Comparison of ENCODE assay signal across 12 mouse cellular contexts in the genomic region with DNA sequence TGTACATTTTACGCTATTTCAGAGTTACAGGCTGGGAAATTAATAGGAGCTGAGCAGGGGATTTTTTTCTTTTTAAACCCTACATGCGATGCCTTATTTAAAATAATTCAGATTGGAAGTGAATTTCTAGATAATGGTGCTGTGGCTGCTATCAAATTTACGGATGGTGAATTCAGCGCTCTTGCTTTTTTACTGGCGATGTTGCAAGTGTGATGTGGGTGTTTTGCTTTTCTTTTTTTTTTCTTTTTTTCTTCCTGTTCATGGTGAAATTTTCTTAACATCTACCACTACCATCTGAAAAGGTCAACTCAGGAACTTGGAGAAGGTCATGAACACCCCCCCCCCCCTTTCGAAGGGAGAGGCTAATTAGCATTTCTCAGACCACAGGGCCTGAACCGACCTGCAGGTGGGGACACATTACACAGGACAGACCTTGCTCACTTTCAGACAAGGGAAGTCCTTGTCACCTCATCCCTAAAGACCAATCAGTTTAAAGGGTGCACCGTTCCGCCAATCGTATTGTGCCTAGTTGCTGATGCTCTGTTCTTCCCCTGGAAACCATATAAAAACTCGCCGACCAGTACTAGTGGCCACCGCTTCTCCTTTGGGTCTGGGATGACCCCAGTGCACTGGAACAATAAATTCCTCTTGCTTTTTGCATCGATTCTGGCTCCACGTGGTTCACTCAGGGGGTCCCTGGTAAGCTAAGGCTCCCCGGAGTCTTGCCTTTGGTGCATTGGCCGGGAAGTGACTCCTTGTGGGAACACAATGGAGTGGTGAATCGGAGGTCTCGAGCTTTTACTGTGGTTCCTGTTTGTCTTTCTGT.
A peak's percentile ranks its signal among the peaks of the same experiment; 100 is the strongest.
DNase-seq lines count a peak whose midpoint lies in the region; ATAC-seq and TF ChIP-seq lines count a peak whose summit lies in the region.
"Had no signal": no experiment of that assay in that cellular context is flagged by ENCODE, and none has a peak within 500 bp of the region (broad histone marks: within the 10 kb centered on the region; RNA-seq: fewer than 3 reads in every experiment).

No protein-coding gene starts in this region.

- H3K27ac ChIP-seq in lung, postnatal 0 days (ENCODE audit: low read length): no peak overlapping the region
- H3K27ac ChIP-seq in limb, embryonic 13.5 days: no peak overlapping the region
- H3K27ac ChIP-seq in intestine, embryonic 16.5 days (ENCODE audit: low read length): no peak overlapping the region
- H3K27ac ChIP-seq: liver, embryonic 12.5 days had no signal

- H3K27me3 ChIP-seq in lung, postnatal 0 days (replicated peaks; ENCODE audit: insufficient read depth, low read length): no peaks in the 10 kb centered on the region
- no peaks in the 10 kb centered on the region for H3K27me3 ChIP-seq in limb, embryonic 13.5 days
- no peaks in the 10 kb centered on the region for H3K27me3 ChIP-seq in intestine, embryonic 16.5 days (replicated peaks; ENCODE audit: control insufficient read depth, insufficient read depth, low read length)

- H3K9ac ChIP-seq in lung, postnatal 0 days (replicated peaks; ENCODE audit: low read depth): no peak overlapping the region
- no peak overlapping the region for H3K9ac ChIP-seq in limb, embryonic 13.5 days
- no peak overlapping the region for H3K9ac ChIP-seq in intestine, embryonic 16.5 days (ENCODE audit: low read depth, low read length)
- H3K9ac ChIP-seq: liver, embryonic 12.5 days had no signal

- DNase-seq in embryo, embryonic 10 days (ENCODE audit: low spot score): peak; percentile 14
- DNase-seq in embryo, embryonic 9.5 days (ENCODE audit: extremely low spot score): no peak
- no peak for DNase-seq in lung, postnatal 0 days (ENCODE audit: low spot score)
- DNase-seq in lung, postnatal 4 days: no peak
- no peak for DNase-seq in adrenal gland, postnatal 14 days
- DNase-seq: kidney, adult 2 months; right cerebral cortex, adult 18-20 months had no signal

- no peak for TF ChIP-seq EP300 in lung, postnatal 0 days (IDR thresholded peaks at IDR 0.05)

- WGBS in lung, postnatal 0 days: 59% methylated on average over 19 of the region's 19 CpGs
- 50% methylated on average over 19 of the region's 19 CpGs for WGBS in limb, embryonic 13.5 days
- 52% methylated on average over 19 of the region's 19 CpGs for WGBS in intestine, embryonic 16.5 days

- ATAC-seq in lung, postnatal 0 days: no peak
- ATAC-seq in limb, embryonic 13.5 days (ENCODE audit: low FRiP score, low read depth): no peak
- no peak for ATAC-seq in erythroblast, adult 5-6 weeks (replicated peaks; ENCODE audit: low FRiP score, poor library complexity, severe bottlenecking)
- no peak for ATAC-seq in intestine, embryonic 16.5 days
- ATAC-seq: activated CD4-positive, CD25-positive, alpha-beta regulatory T cell, adult 4 months; liver, embryonic 12.5 days had no signal

- no peaks in the 10 kb centered on the region for H3K36me3 ChIP-seq in lung, postnatal 0 days (ENCODE audit: insufficient read depth, low read length)
- H3K36me3 ChIP-seq in limb, embryonic 13.5 days: no peaks in the 10 kb centered on the region
- no peaks in the 10 kb centered on the region for H3K36me3 ChIP-seq in intestine, embryonic 16.5 days (ENCODE audit: control insufficient read depth, insufficient read depth, low read length)
- H3K36me3 ChIP-seq: liver, embryonic 12.5 days had no signal

- peak overlapping the region; percentile 25; the same call in 1 of the 2 replicates for H3K4me2 ChIP-seq in lung, postnatal 0 days (replicated peaks; ENCODE audit: low read depth, low read length)
- H3K4me2 ChIP-seq in limb, embryonic 13.5 days (replicated peaks): peak overlapping the region; percentile 42
- H3K4me2 ChIP-seq in intestine, embryonic 16.5 days (ENCODE audit: low read depth, low read length): no peak overlapping the region
- H3K4me2 ChIP-seq: liver, embryonic 12.5 days had no signal

- TF ChIP-seq CTCF in lung, postnatal 0 days (IDR thresholded peaks at IDR 0.05): no peak

- no peak overlapping the region for H3K4me3 ChIP-seq in lung, postnatal 0 days (ENCODE audit: low read depth, low read length)
- no peak overlapping the region for H3K4me3 ChIP-seq in limb, embryonic 13.5 days
- H3K4me3 ChIP-seq in intestine, embryonic 16.5 days (ENCODE audit: low read length): no peak overlapping the region
- H3K4me3 ChIP-seq: liver, embryonic 12.5 days had no signal

- no peaks in the 10 kb centered on the region for H3K9me3 ChIP-seq in lung, postnatal 0 days (ENCODE audit: low read length)
- peaks cover 8% of the 10 kb centered on the region for H3K9me3 ChIP-seq in limb, embryonic 13.5 days
- no peaks in the 10 kb centered on the region; the same call in 1 of the 2 replicates for H3K9me3 ChIP-seq in intestine, embryonic 16.5 days (ENCODE audit: control insufficient read depth, low read length)
- H3K9me3 ChIP-seq: liver, embryonic 12.5 days had no signal

- H3K4me1 ChIP-seq in lung, postnatal 0 days (ENCODE audit: insufficient read depth, low read depth, low read length): no peaks in the 10 kb centered on the region
- peaks cover 23% of the 10 kb centered on the region for H3K4me1 ChIP-seq in limb, embryonic 13.5 days
- no peaks in the 10 kb centered on the region for H3K4me1 ChIP-seq in intestine, embryonic 16.5 days (ENCODE audit: control insufficient read depth, insufficient read depth, low read length)
- H3K4me1 ChIP-seq: liver, embryonic 12.5 days had no signal
